Mouse (Mus musculus): Measurements from ENCODE around the gene Ctf1. TPM values are rescaled to one million over a fixed set of nuclear protein-coding genes. Genes with fewer than 3 reads are reported as not detected.

Ctf1 gene
- total and polyA plus RNA-seq, 3 experiments, result 2.8 to 7.2 TPM; not detected in 1

DNA sequence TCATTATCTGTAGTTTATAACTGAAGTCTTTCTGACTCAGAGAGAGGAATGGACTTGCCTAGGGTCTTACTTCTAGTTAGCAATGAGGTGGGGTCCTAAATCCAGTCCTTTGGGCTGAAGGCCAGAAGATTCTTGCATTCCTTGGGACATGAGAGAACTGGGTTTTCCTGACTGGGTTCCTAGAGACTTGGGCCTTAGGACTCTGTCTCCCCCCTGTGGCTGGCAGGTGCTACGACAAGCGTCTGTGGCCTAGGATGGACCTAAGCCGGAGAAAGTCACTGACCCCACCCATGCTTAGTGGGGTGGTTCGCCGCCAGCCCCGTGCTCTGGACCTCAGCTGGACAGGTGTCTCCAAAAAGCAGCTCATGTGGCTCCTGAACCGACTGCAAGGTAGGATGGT, 48.5 kb downstream of the Ctf1 start:
- Histone ChIP-seq H3K79me2 (ENCODE audit: control insufficient read depth, insufficient read depth, low read length, poor library complexity) (no peaks in the 10 kb centered on the region), H3K4me3 (ENCODE audit: control insufficient read depth in 1 of 2, insufficient read depth in 1 of 2, low read depth in 2 of 2, low read length in 2 of 2) (no peak overlapping the region), H3K9me3 (replicated peaks; ENCODE audit: insufficient read depth, low read length) (no peaks in the 10 kb centered on the region), H3K36me3 (ENCODE audit: control insufficient read depth in 1 of 2, insufficient read depth in 2 of 2, low read length in 2 of 2) (peaks cover 0 to 17% of the 10 kb centered on the region in 2 experiments; a peak in 2 of 4 replicates), H3K27me3 (ENCODE audit: control insufficient read depth in 1 of 2, insufficient read depth in 2 of 2, low read length in 2 of 2) (no peaks in the 10 kb centered on the region), H3K9ac (ENCODE audit: control insufficient read depth, low read depth, low read length, poor library complexity, severe bottlenecking) (no peak overlapping the region), H3K4me1 (ENCODE audit: control insufficient read depth in 1 of 2, insufficient read depth in 2 of 2, low read length in 2 of 2) (peaks cover 13 to 22% of the 10 kb centered on the region in 2 experiments), H3K27ac (ENCODE audit: control insufficient read depth, low read depth, low read length) (no peak overlapping the region)
- peak; percentile 73 for DNase-seq (ENCODE audit: low read depth, low spot score)
- TF ChIP-seq CHD1 (IDR thresholded peaks at IDR 0.05; ENCODE audit: low read depth, low read length) (no peak), CTCF (IDR thresholded peaks at IDR 0.05 in 2 of 3, conservative IDR thresholded peaks at IDR 0.05 in 1 of 3; ENCODE audit: control insufficient read depth in 1 of 3, insufficient read depth in 1 of 3, low read depth in 2 of 3, low read length in 3 of 3, poor library complexity in 1 of 3, severe bottlenecking in 1 of 3) (peak; percentile 84 to 95 (median 93)), ZC3H11A (IDR thresholded peaks at IDR 0.05; ENCODE audit: low read depth, low read length) (peak; percentile 57), SMC3 (IDR thresholded peaks at IDR 0.05; ENCODE audit: low read depth, low read length) (peak; percentile 74), E2F4 (IDR thresholded peaks at IDR 0.05; ENCODE audit: borderline replicate concordance, low read depth, low read length) (no peak), RAD21 (IDR thresholded peaks at IDR 0.05; ENCODE audit: low read depth, low read length) (peak; percentile 81)

DNA sequence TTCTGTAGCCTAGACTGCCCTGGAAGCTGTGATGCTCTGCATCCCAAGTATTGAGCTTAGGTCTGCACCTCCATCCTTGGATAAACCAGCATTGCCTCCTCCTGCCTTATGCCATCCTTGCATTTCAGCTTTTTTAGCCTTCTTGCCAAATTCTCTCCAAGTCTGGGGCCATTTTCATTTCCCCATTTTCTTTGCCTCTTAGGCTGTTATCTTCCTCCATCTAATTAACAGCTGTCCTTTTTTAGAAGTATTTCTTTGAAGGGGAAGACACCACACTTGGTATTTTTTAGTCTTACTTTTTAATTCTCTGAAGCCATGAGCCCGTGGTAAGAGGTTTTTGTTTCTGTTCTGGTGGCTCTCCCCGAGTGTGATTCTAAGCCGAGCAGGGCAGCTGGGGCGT, 51.1 kb downstream of the Ctf1 start:
- H3K27ac ChIP-seq (ENCODE audit: control insufficient read depth, low read depth, low read length), result no peak overlapping the region
- no peak overlapping the region for H3K9ac ChIP-seq (ENCODE audit: control insufficient read depth, low read depth, low read length, poor library complexity, severe bottlenecking)
- no peaks in the 10 kb centered on the region for H3K27me3 ChIP-seq (ENCODE audit: control insufficient read depth in 1 of 2, insufficient read depth in 2 of 2, low read length in 2 of 2)
- H3K36me3 ChIP-seq (ENCODE audit: control insufficient read depth in 1 of 2, insufficient read depth in 2 of 2, low read length in 2 of 2), result peaks cover 0 to 28% of the 10 kb centered on the region in 2 experiments; a peak in 2 of 4 replicates
- H3K9me3 ChIP-seq (replicated peaks; ENCODE audit: insufficient read depth, low read length), result no peaks in the 10 kb centered on the region
- peak; percentile 61 for TF ChIP-seq ETS1 (IDR thresholded peaks at IDR 0.05; ENCODE audit: low read depth, low read length)
- peak in 1 of 2 experiments; percentile 12; a peak in 1 of 4 replicates for TF ChIP-seq EP300 (IDR thresholded peaks at IDR 0.05; ENCODE audit: low read depth in 1 of 2, low read length in 2 of 2)
- peak; percentile 55; the same call in 1 of the 2 replicates for TF ChIP-seq SIN3A (IDR thresholded peaks at IDR 0.05; ENCODE audit: low read length)
- TF ChIP-seq RAD21 (IDR thresholded peaks at IDR 0.05; ENCODE audit: low read depth, low read length), result no peak
- no peak for TF ChIP-seq NELFE (IDR thresholded peaks at IDR 0.05; ENCODE audit: low read depth, low read length)
- TF ChIP-seq BHLHE40 (IDR thresholded peaks at IDR 0.05; ENCODE audit: borderline replicate concordance, low read depth, low read length), result no peak
- TF ChIP-seq ZNF384 (IDR thresholded peaks at IDR 0.05; ENCODE audit: low read depth, low read length), result no peak
- no peak for TF ChIP-seq MAFK (IDR thresholded peaks at IDR 0.05; ENCODE audit: borderline replicate concordance, low read depth, low read length)
- no peak for TF ChIP-seq POLR2AphosphoS2 (IDR thresholded peaks at IDR 0.05; ENCODE audit: low read length)
- TF ChIP-seq CHD1 (IDR thresholded peaks at IDR 0.05; ENCODE audit: low read depth, low read length), result no peak
- TF ChIP-seq GATA1 (IDR thresholded peaks at IDR 0.05; ENCODE audit: low read depth, low read length), result peak; percentile 68
- no peak for TF ChIP-seq MAZ (IDR thresholded peaks at IDR 0.05; ENCODE audit: low read depth, low read length)
- peaks cover 18 to 37% of the 10 kb centered on the region in 2 experiments for H3K4me1 ChIP-seq (ENCODE audit: control insufficient read depth in 1 of 2, insufficient read depth in 2 of 2, low read length in 2 of 2)
- no peak overlapping the region for H3K4me3 ChIP-seq (ENCODE audit: control insufficient read depth in 1 of 2, insufficient read depth in 1 of 2, low read depth in 2 of 2, low read length in 2 of 2)
- peak; percentile 46 for DNase-seq (ENCODE audit: low read depth, low spot score)
- H3K79me2 ChIP-seq (ENCODE audit: control insufficient read depth, insufficient read depth, low read length, poor library complexity), result peaks cover 12% of the 10 kb centered on the region

Data from MEL (cell line).